Mouse (Mus musculus): Measurements from ENCODE around the gene Siglech. TPM values are rescaled to one million over a fixed set of nuclear protein-coding genes. Genes with fewer than 3 reads are reported as not detected.

The Siglech gene
- total RNA-seq, 4 experiments from 2014 or later, result 0.29 to 0.63 (median 0.46) TPM; not detected in 1

Other genes with a start within 250 kb of the Siglech start
- 10 to 100 TPM in 2 of 4 experiments, 1 to 10 TPM in 2; 8.5 to 12.8 (median 10.5) TPM for gene Tubgcp5, start 26.0 kb downstream of the Siglech start, total RNA-seq (2022)
- 10 to 100 TPM; 32.5 to 36.0 (median 34.7) TPM for gene Cyfip1, start 73.6 kb downstream of the Siglech start, total RNA-seq (2022)
- 10 to 100 TPM; 31.8 to 36.3 (median 33.3) TPM for gene Nipa2, start 194.3 kb downstream of the Siglech start, total RNA-seq (2022)

Measured in heart, adult 8-10 months (tissue).